Mouse (Mus musculus): ENCODE results near the gene Gm21319. TPM values are rescaled to one million over a fixed set of nuclear protein-coding genes. Genes with fewer than 3 reads are reported as not detected.
"Not testable (repeated sequence)": the region's sequence is repeated elsewhere in the genome, so short reads cannot be mapped to it uniquely, and the experiment has no call there.

Gm21319 gene
- not detected in 2 replicates for polyA plus RNA-seq (2015; fragmentation: Nextera tagmentation; extraction: Ambion mirVana)

GRCm38 (mm10) chr12:87775655-87776054, at the start of gene Gm21319:
Gm21319 (minus strand) TSS chr12:87775755.
- not testable (repeated sequence) for H3K27me3 ChIP-seq (ENCODE audit: insufficient read depth, low read length); ATAC-seq (ENCODE audit: low FRiP score, low TSS enrichment); H3K9ac ChIP-seq (replicated peaks; ENCODE audit: low read length); H3K9me3 ChIP-seq (ENCODE audit: low read length); H3K4me2 ChIP-seq (replicated peaks; ENCODE audit: low read depth, low read length); H3K36me3 ChIP-seq (ENCODE audit: insufficient read depth, low read length); H3K27ac ChIP-seq (ENCODE audit: low read length); H3K4me3 ChIP-seq (ENCODE audit: low read length); H3K4me1 ChIP-seq (ENCODE audit: insufficient read depth, low read length)
- WGBS: 82% methylated on average over 4 of the region's 4 CpGs

- H3K9ac ChIP-seq (replicated peaks; ENCODE audit: low read length); H3K4me2 ChIP-seq (replicated peaks; ENCODE audit: low read depth, low read length); ATAC-seq (ENCODE audit: low FRiP score, low TSS enrichment); H3K27ac ChIP-seq (ENCODE audit: low read length); H3K4me3 ChIP-seq (ENCODE audit: low read length); H3K27me3 ChIP-seq (ENCODE audit: insufficient read depth, low read length); H3K4me1 ChIP-seq (ENCODE audit: insufficient read depth, low read length); H3K9me3 ChIP-seq (ENCODE audit: low read length); H3K36me3 ChIP-seq (ENCODE audit: insufficient read depth, low read length): not testable (repeated sequence)
- 77% methylated on average over 4 of the region's 6 CpGs for WGBS
These were observed 40.7 kb upstream of the Gm21319 start, which contains the start of gene BB287469 for GRCm38 (mm10) chr12:87816277-87816676. BB287469 (plus strand) TSS chr12:87816577.

GRCm38 (mm10) chr12:87797971-87798370, 22.4 kb upstream of the Gm21319 start:
- 92% methylated on average over 5 of the region's 5 CpGs for WGBS
- H3K27me3 ChIP-seq (ENCODE audit: insufficient read depth, low read length); H3K4me3 ChIP-seq (ENCODE audit: low read length); H3K9me3 ChIP-seq (ENCODE audit: low read length); H3K9ac ChIP-seq (replicated peaks; ENCODE audit: low read length); H3K4me1 ChIP-seq (ENCODE audit: insufficient read depth, low read length); H3K27ac ChIP-seq (ENCODE audit: low read length); H3K36me3 ChIP-seq (ENCODE audit: insufficient read depth, low read length); ATAC-seq (ENCODE audit: low FRiP score, low TSS enrichment); H3K4me2 ChIP-seq (replicated peaks; ENCODE audit: low read depth, low read length): not testable (repeated sequence)

GRCm38 (mm10) chr12:87795212-87795611, 19.7 kb upstream of the Gm21319 start, which contains the start of gene Gm21936:
Gm21936 (plus strand) TSS chr12:87795512.
- not testable (repeated sequence) for H3K9me3 ChIP-seq (ENCODE audit: low read length); H3K9ac ChIP-seq (replicated peaks; ENCODE audit: low read length); H3K4me1 ChIP-seq (ENCODE audit: insufficient read depth, low read length); H3K27ac ChIP-seq (ENCODE audit: low read length); ATAC-seq (ENCODE audit: low FRiP score, low TSS enrichment); H3K27me3 ChIP-seq (ENCODE audit: insufficient read depth, low read length); H3K36me3 ChIP-seq (ENCODE audit: insufficient read depth, low read length); H3K4me2 ChIP-seq (replicated peaks; ENCODE audit: low read depth, low read length); H3K4me3 ChIP-seq (ENCODE audit: low read length)
- 94% methylated on average over 1 of the region's 1 CpGs for WGBS

Other genes starting within 250 kb of the Gm21319 start
- not detected in 2 replicates for gene Oog1, start 173.1 kb downstream of the Gm21319 start, polyA plus RNA-seq (2015; fragmentation: Nextera tagmentation; extraction: Ambion mirVana)
- not detected in 2 replicates for gene Gm4027, start 156.9 kb downstream of the Gm21319 start, polyA plus RNA-seq (2015; fragmentation: Nextera tagmentation; extraction: Ambion mirVana)
- gene Gm16381, start 131.1 kb downstream of the Gm21319 start, polyA plus RNA-seq (2015; fragmentation: Nextera tagmentation; extraction: Ambion mirVana): not detected in 2 replicates
- not detected in 2 replicates for gene Gm21936, start 19.8 kb upstream of the Gm21319 start, polyA plus RNA-seq (2015; fragmentation: Nextera tagmentation; extraction: Ambion mirVana)
- gene BB287469, start 40.8 kb upstream of the Gm21319 start, polyA plus RNA-seq (2015; fragmentation: Nextera tagmentation; extraction: Ambion mirVana): not detected in 2 replicates
- not detected in 2 replicates for gene Gm2001, start 66.6 kb upstream of the Gm21319 start, polyA plus RNA-seq (2015; fragmentation: Nextera tagmentation; extraction: Ambion mirVana)
- 0.13 TPM in 1 of 2 replicates, not detected in the other for gene Gm2016, start 98.3 kb upstream of the Gm21319 start, polyA plus RNA-seq (2015; fragmentation: Nextera tagmentation; extraction: Ambion mirVana)
- gene Gm2022, start 119.6 kb upstream of the Gm21319 start, polyA plus RNA-seq (2015; fragmentation: Nextera tagmentation; extraction: Ambion mirVana): not detected in 2 replicates
- gene Gm2035, start 144.1 kb upstream of the Gm21319 start, polyA plus RNA-seq (2015; fragmentation: Nextera tagmentation; extraction: Ambion mirVana): not detected in 2 replicates
- gene Gm2042, start 178.3 kb upstream of the Gm21319 start, polyA plus RNA-seq (2015; fragmentation: Nextera tagmentation; extraction: Ambion mirVana): not detected in 2 replicates
- not detected in 2 replicates for gene Gm2075, start 236.1 kb upstream of the Gm21319 start, polyA plus RNA-seq (2015; fragmentation: Nextera tagmentation; extraction: Ambion mirVana)
- gene Gm6803, start 243.0 kb upstream of the Gm21319 start, polyA plus RNA-seq (2015; fragmentation: Nextera tagmentation; extraction: Ambion mirVana): not detected in 2 replicates